Mouse (Mus musculus) ovary, adult 2 months (tissue): Measurements from ENCODE around the gene Gm6367. TPM values are rescaled to one million over a fixed set of nuclear protein-coding genes. Genes with fewer than 3 reads are reported as not detected.

Experiments used
- polyA plus RNA-seq: library from polyadenylated mRNA; depleted of rRNA; stranded (reverse); fragments of >200 nt; gene quantifications from 2 replicates; pipeline ENCODE4 v1.2.3, GENCODE M21; 2012; rRNA removed

Gm6367 gene
- 0.14 TPM in 1 of 2 replicates, not detected in the other for polyA plus RNA-seq

DNA sequence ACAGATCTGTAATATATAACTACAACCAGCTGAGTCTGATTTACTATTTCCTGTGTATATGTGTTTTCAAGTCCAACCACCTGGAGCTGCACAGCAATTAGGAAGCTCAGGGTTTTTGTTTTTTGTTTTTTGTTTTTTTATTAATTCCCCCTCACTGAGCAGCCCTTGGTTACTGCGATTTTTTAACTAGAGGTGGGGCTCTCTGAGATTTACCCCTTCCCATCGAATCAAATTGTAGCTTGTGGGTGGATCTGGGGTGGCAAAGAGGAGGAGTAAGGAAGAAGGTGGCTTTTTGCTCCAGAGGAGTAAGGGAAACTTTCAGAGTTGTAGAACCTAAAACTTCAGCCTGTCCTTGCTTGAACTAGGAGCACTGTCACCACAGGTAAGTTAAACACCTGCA is at the start of gene Gm6367:
TSS of gene Gm6367 (plus strand) at position 301 of the 400 bp plus-strand sequence.

Other genes starting within 250 kb of the Gm6367 start
- 0.14 and 0.45 TPM in 2 replicates for gene Gm3183, start 123.2 kb upstream of the Gm6367 start, polyA plus RNA-seq
- not detected in 2 replicates for gene Gm7942, start 118.3 kb downstream of the Gm6367 start, polyA plus RNA-seq
- not detected in 2 replicates for gene Gm16513, start 194.0 kb downstream of the Gm6367 start, polyA plus RNA-seq